Mouse (Mus musculus) cerebellum, adult 11 months (tissue): ENCODE data around the gene Btbd2.

Experiments
- DNase-seq: peaks from one replicate; pipeline ENCODE4 v3.0.0; 2022

The Btbd2 gene

GRCm38 (mm10) chr10:80604001-80604509 lies 52.8 kb downstream of the Btbd2 start:
- DNase-seq = no peak

DNA sequence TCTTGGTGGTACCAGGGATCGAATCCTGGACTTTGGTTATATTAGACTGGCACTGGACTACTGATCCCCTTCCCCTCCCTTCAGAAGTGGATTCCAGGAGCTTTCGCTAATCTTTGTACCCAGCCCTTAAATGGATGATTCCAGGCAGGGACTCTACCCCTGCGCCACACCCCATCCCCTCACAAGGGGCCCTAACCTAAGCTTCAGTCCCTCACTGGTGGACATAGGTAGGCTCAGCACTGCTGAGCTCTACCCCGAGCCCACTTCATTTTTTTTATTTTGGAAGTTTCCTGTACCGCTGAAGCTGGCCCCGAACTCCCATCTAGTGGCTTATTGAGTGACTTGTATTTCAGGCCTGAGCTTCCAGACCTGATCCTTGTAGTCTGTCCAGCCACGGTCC lies 53.5 kb downstream of the Btbd2 start:
- no peak for DNase-seq

DNA sequence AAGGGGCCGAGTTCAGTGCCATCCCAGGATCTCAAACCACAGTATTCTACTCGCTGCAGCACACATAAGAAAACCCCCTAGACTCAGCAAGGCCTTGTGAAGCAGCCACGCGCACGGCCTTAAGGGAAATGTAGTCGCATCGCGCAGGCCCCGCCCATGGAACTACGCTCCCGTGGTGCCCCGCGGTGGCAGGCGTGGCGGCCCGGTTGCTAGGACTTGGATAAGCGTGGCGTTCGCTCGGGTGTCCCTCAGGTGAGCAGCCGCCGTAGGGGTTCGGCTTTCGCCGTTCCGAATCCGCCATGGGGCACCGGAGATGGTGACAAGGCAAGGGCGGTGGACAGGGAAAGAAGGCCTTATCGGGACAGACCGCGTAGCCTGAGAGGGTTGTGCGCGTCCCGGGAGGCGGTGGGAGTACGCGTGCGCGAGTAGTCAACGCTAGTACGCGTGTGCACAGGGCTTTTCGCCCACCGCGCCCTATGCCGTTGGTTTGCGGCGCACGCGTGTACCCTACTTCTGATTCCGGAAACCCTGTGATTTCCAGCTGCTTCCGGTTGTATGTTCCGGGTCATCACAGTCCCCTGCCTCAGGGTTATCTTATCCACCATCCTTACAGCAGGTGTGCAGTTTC lies 54.1 kb downstream of the Btbd2 start, which contains the start of the genes Scamp4 and Adat3:
TSS of gene Scamp4 (plus strand) at position 175 of the 628 bp plus-strand sequence.
TSS of gene Adat3 (plus strand) at position 183 of the 628 bp plus-strand sequence.
- peak; percentile 93 for DNase-seq

DNA sequence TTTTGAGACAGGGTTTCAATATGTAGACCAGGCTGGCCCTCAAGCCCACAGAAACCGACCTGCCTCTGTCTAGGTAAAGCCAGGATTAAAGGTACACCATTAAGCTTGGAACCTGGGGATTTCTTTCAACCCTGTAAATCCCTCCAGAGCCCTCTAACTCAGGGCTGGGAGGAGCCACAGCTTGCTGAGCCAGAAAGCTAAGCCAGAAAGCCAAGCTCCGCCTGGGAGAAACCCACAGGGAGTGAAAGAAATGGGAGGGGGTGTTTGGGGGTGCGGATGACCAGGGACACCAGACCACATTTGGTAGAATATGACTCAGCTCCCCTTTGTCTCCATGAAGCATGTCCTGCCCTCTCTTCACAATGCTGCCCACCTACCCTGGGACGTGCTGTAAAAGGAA lies 60.6 kb downstream of the Btbd2 start:
- DNase-seq = no peak
